Mouse (Mus musculus) B cell, adult 2 months (primary cell): ENCODE data around the gene Ppp1r11.

ENCODE experiments used
- DNase-seq, 2 experiments: peaks; one replicate each; pipeline ENCODE4 v3.0.0; 2022

Ppp1r11 gene

GRCm38 (mm10) chr17:36912031-36912430, 39.5 kb downstream of the Ppp1r11 start:
- DNase-seq = no peak

GRCm38 (mm10) chr17:36909802-36910201, 41.7 kb downstream of the Ppp1r11 start:
- DNase-seq = no peak

GRCm38 (mm10) chr17:36908235-36908634, 43.3 kb downstream of the Ppp1r11 start:
- DNase-seq = no peak

- DNase-seq = no peak
Measured at GRCm38 (mm10) chr17:36903651-36904050, 47.9 kb downstream of the Ppp1r11 start.

GRCm38 (mm10) chr17:36900691-36901090, 50.9 kb downstream of the Ppp1r11 start:
- DNase-seq = no peak

- DNase-seq = no peak
Measured at GRCm38 (mm10) chr17:36900001-36900400, 51.5 kb downstream of the Ppp1r11 start.

- DNase-seq = no peak
Measured at GRCm38 (mm10) chr17:36899376-36899775, 52.2 kb downstream of the Ppp1r11 start.
